Mouse (Mus musculus) thymus, adult 2 months (tissue): ENCODE measurements around the gene Ly86.

ENCODE experiments used
- CTCF ChIP-seq: fragments of 200-500 bp; IDR thresholded peaks from 2 replicates; pipeline ENCODE4 v1.5.1; 2012; ENCODE audit warnings: mild to moderate bottlenecking, control low read depth, low read length, moderate library complexity, borderline replicate concordance; ENCODE audit not compliant: control insufficient read depth, poor library complexity, insufficient read depth; ENCODE audit errors: extremely low read depth
- POLR2A ChIP-seq: fragments of 200-500 bp; IDR thresholded peaks from 2 replicates; pipeline ENCODE4 v1.6.1; 2012; ENCODE audit warnings: mild to moderate bottlenecking, low read length, control low read depth, moderate library complexity; ENCODE audit not compliant: control insufficient read depth, poor library complexity, insufficient read depth; ENCODE audit errors: extremely low read depth

DNA sequence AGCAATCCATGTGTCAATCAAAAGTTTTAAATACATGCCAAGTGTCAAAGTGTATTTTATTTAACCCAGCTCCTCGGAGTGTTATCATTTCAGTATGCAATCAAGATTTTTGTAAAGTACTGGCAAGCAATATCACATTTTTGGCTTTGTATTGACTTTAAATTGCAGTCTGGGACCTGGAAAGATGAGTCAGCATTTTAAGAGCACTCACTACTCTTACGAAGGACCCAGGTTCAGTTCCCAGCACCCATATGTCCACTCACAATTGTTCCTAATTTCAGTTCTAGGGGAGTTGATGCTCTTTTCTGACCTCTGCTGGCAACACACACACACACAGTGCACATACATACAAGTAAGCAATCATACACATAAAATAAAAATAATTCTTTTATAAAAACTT, 86.7 kb downstream of the Ly86 start:
- no peak for TF ChIP-seq CTCF
- TF ChIP-seq POLR2A, result no peak
